Mouse (Mus musculus) neural tube, embryonic 13.5 days (tissue): ENCODE measurements around the gene Cenpo. TPM values are rescaled to one million over a fixed set of nuclear protein-coding genes. Genes with fewer than 3 reads are reported as not detected.
A peak's percentile ranks its signal among the peaks of the same experiment; 100 is the strongest.
"Not testable (repeated sequence)": the region's sequence is repeated elsewhere in the genome, so short reads cannot be mapped to it uniquely, and the experiment has no call there.

Experiments
- ATAC-seq: fragments of 200-750 bp; cut with Nextera tagmentation; 2 replicates; pipeline ENCODE4 v1.8.0; 2017; ENCODE audit warnings: low read depth, mild to moderate bottlenecking, moderate TSS enrichment, moderate library complexity
- H3K27ac ChIP-seq: fragments of 300-500 bp; sonication (generic); replicated peaks from 2 replicates; pipeline ENCODE4 v1.5.1; 2015; ENCODE audit warnings: moderate library complexity, mild to moderate bottlenecking, inconsistent platforms
- H3K27me3 ChIP-seq: fragments of 300-500 bp; sonication (generic); 2 replicates; pipeline ENCODE4 v1.6.1; 2015; ENCODE audit warnings: mild to moderate bottlenecking, inconsistent platforms
- H3K36me3 ChIP-seq: fragments of 300-500 bp; sonication (generic); 2 replicates; pipeline ENCODE4 v1.6.1; 2015; ENCODE audit warnings: mild to moderate bottlenecking, inconsistent platforms
- H3K4me1 ChIP-seq: fragments of 300-500 bp; sonication (generic); replicated peaks from 2 replicates; pipeline ENCODE4 v1.6.1; 2015; ENCODE audit warnings: inconsistent platforms
- H3K4me2 ChIP-seq: fragments of 300-500 bp; sonication (generic); 2 replicates; pipeline ENCODE4 v1.6.1; 2015; ENCODE audit warnings: inconsistent platforms, mild to moderate bottlenecking, moderate library complexity
- H3K4me3 ChIP-seq: fragments of 300-500 bp; sonication (generic); 2 replicates; pipeline ENCODE4 v1.5.1; 2015; ENCODE audit warnings: mild to moderate bottlenecking, inconsistent platforms
- H3K9ac ChIP-seq: fragments of 300-500 bp; sonication (generic); 2 replicates; pipeline ENCODE4 v1.6.1; 2015; ENCODE audit warnings: moderate library complexity, mild to moderate bottlenecking, inconsistent platforms
- H3K9me3 ChIP-seq: fragments of 300-500 bp; sonication (generic); 2 replicates; pipeline ENCODE4 v1.6.1; 2016; ENCODE audit warnings: inconsistent platforms
- WGBS: fragments of 180-500 bp; shearing (Covaris S2); methylation state at CpG from one replicate; pipeline ENCODE4 v1.1.7; 2015; 5-methylcytosine and 5-hydroxymethylcytosine counted together
- polyA plus RNA-seq: library from polyadenylated mRNA; unstranded; fragments of >200 nt; fragmentation: Nextera tagmentation; extraction: Ambion mirVana; gene quantifications from 2 replicates; pipeline ENCODE4 v1.2.1, GENCODE M21; 2015

Gene Cenpo
- 8.1 and 8.5 TPM in 2 replicates for polyA plus RNA-seq

DNA sequence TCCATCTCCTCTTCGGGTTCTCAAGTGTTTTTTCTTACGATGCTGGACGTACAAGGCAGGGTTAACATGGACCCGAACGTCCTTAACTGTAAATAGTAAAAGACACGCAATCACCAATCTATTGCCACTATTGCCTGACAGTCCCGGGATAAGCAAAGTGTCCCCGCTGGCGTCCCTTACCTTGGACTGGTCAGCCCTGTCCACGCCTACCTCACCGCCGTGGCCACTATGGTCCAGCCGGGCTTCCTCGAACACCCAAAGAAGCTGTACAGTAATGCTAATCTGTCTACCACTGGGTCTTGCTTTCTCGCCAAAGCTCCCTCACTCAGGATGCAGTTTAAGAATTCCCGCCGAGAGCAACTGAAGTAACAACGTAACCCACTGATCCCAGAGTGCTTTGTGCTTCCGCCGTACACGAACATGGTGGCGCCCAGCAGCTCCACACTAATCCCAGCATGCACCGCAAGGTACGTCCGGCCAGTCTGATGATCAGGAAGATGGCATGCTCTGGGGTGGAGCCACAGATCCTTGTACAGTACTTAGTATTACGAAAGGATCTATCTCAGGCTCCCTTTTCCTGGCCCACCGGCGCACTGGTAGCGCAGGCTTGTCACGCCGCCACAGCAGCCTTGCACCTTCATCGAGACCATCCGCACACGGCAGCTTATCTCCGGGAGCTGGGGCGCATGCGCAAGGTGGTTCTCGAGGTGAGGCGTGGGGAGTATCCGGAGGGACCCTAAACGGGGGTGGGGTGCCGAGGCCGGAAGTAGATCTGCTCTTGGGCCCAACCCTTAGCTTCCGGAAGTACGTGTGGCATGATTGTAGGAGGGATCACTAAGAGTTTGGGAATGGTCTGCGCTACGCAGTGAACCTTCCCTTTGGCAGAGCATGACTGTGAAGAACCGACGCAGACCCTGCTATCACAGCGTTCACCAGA lies at the start of gene Cenpo, which contains the start of gene Ptrhd1:
Gene Cenpo, minus strand, starts transcription at position 723 of the 937 bp plus-strand sequence.
Gene Ptrhd1, plus strand, starts transcription at position 456 of the 937 bp plus-strand sequence.
- H3K4me3 ChIP-seq: peak within 1 kb of the TSS; percentile 63
- H3K36me3 ChIP-seq: peaks cover 27% of the 10 kb centered on the region
- peak within 1 kb of the TSS; percentile 77 for H3K4me2 ChIP-seq
- WGBS: under 1% methylated on average over 50 of the region's 50 CpGs
- ATAC-seq: peak; percentile 99
- H3K27me3 ChIP-seq: no peaks in the 10 kb centered on the region
- H3K27ac ChIP-seq: peak within 1 kb of the TSS; percentile 96
- H3K4me1 ChIP-seq: peaks cover 19% of the 10 kb centered on the region
- H3K9ac ChIP-seq: peak within 1 kb of the TSS; percentile 76
- no peaks in the 10 kb centered on the region for H3K9me3 ChIP-seq

DNA sequence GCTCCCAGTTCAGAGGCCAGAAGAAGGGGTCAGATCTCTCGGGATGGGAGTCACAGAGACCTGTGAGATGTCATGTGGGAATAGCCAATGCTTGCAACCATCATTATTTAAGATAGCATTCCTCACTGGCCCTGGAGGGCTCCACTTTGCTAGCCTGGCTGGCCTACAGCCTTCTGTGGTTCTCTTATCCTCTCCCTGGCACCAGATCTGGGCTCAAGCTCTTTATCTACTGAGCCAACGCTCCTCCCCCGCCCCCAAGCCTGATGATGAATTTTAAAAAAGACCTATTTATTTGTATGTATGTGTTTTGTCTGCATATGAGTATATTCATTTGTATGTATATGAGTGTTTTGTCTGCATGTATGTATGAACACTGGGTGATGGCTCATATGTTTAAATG lies 45.8 kb upstream of the Cenpo start:
- Histone ChIP-seq H3K4me2 (no peak overlapping the region), H3K27ac (no peak overlapping the region), H3K36me3 (peaks cover 24% of the 10 kb centered on the region), H3K4me1 (no peaks in the 10 kb centered on the region), H3K27me3 (no peaks in the 10 kb centered on the region), H3K9ac (no peak overlapping the region), H3K4me3 (no peak overlapping the region), H3K9me3 (no peaks in the 10 kb centered on the region)
- 90% methylated on average over 3 of the region's 3 CpGs for WGBS
- no peak for ATAC-seq

DNA sequence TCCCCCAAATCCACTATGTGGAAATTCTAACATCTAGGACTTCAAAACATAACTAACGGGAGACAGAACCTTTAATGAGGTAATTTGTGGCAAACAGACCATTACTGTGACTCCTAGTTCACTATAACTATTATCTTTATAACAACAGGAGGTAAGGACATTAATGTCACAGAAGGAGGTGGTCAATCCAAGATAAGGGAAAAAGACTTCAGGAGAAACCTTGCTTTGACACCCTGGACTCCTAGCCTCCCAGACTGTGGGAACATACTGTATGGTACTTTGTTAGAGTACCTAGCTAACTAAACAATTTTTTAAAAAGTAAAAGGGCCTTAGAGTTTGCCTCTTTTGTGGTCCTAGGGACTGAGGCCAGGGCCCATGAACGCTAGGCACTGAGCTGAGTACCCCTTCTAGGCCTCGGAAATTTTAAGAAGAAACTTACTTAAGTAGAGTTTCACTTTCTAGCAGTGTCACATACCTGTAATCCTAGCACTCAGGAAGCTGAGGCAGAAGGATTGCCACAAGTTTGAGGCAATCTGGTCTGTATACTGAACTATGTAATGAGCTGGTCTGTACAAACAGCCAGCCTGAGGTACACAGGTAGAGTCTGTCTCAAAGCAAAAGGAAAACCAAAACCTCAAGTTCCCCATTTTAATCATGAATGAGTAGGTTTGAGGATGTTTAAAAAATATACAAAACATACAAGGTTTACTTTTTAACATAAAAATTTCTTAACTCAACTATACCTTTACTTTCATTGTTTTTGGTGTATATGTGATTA lies 45.1 kb upstream of the Cenpo start:
- Histone ChIP-seq H3K27me3 (no peaks in the 10 kb centered on the region), H3K4me3 (no peak overlapping the region), H3K27ac (no peak overlapping the region), H3K9ac (no peak overlapping the region), H3K4me1 (no peaks in the 10 kb centered on the region), H3K4me2 (no peak overlapping the region), H3K9me3 (no peaks in the 10 kb centered on the region), H3K36me3 (peaks cover 30% of the 10 kb centered on the region)
- no peak for ATAC-seq
- WGBS: 91% methylated on average over 3 of the region's 3 CpGs

DNA sequence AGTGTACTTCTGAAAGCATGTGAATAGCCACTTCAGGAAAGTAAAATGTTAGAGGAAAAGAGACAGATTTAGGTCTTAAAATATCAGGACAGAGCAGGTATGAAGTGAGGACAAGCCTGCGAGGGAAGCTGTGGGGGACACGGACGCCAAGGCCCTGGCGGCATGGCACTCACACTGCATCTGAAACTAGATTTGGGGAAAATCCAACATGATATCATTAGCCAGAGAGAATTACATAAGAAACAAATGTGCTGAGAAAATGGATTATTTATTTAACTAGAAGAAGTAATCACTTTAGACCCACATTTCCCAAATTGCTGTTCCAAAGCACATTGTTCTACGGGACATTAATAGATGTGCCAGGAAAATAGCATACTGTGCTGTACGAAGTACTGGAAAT lies 37.0 kb upstream of the Cenpo start:
- H3K36me3 ChIP-seq: peaks cover 81% of the 10 kb centered on the region
- no peak for ATAC-seq

DNA sequence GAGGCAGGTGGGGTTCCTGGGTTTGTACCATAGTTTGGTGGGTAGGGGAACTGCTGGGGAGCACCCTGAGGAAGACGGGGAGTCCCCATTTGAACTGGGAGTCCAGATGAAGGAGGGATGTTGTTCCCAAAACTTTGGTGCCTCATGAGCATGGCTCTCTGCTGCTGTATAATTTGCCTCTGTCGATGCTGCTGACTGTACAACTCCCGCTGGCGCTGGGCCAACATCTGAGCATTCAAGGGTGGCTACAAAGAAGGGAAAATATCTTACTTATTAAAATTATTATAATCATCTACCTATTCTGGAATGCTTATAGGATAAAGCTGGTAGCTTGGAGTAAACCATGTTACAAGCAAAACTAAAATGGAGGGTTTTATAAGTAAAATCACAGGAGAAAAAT lies 33.7 kb upstream of the Cenpo start:
- Histone ChIP-seq H3K9ac (no peak overlapping the region), H3K4me2 (no peak overlapping the region), H3K4me3 (no peak overlapping the region), H3K27ac (no peak overlapping the region), H3K36me3 (peaks cover 70% of the 10 kb centered on the region), H3K27me3 (no peaks in the 10 kb centered on the region), H3K9me3 (0 out of 2 replicates have a peak, but pooled peaks cover 3% of the 10 kb centered on the region), H3K4me1 (no peaks in the 10 kb centered on the region)
- whole genome bisulfite sequencing: 96% methylated on average over 4 of the region's 4 CpGs
- ATAC-seq: no peak

More for the DNA sequence above, 37.0 kb upstream of the Cenpo start:
- Histone ChIP-seq H3K27ac (no peak overlapping the region), H3K4me2 (no peak overlapping the region), H3K4me3 (no peak overlapping the region), H3K27me3 (no peaks in the 10 kb centered on the region), H3K9me3 (0 out of 2 replicates have a peak, but pooled peaks cover 3% of the 10 kb centered on the region), H3K4me1 (no peaks in the 10 kb centered on the region), H3K9ac (no peak overlapping the region)
- 91% methylated on average over 6 of the region's 6 CpGs for WGBS

DNA sequence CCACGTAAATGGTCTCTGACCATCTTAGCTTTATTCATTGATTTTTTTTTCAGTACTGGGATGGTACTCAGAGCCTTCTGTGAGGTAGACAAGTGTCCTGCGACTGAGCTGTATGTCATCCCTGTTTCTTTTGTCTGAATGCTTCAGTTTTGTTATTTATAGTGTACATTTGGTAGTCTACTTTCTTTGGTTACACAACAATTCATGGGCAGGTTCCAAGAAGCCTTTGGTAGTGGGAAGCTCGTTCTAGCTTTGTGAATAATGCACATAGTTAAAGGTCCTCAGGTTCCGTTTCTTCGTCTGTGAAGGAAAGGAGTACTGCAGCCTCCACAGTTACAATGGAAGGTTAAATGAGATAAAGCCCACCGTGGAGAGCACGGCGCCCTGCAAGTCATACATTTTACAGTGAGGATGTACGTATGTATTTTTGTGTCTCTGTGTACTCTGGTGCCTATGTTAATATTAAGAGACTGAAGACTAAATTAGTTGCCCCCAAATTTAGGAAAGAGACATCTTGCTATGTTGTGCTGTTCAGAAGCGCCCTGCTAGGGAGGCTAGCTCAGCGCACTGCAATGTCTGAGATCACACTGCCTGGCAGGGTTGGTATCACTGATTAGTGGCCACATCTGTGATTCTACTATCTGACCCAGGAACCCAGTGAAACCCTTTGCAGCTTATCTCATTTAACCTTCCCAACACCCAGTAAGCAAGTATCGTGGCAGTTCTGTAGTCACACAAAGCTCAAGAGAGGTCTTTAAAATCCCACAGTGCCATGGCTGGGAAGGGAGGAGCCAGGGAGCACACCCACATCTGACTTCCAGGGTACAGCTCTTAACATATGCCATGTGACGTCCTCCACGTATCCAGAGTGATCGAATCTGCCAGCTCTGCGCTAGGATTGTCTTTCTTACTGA lies 18.9 kb upstream of the Cenpo start:
- Histone ChIP-seq H3K36me3 (peaks cover 73% of the 10 kb centered on the region), H3K27ac (no peak overlapping the region), H3K27me3 (no peaks in the 10 kb centered on the region), H3K9me3 (no peaks in the 10 kb centered on the region), H3K9ac (no peak overlapping the region), H3K4me2 (no peak overlapping the region), H3K4me3 (no peak overlapping the region), H3K4me1 (no peaks in the 10 kb centered on the region)
- 93% methylated on average over 16 of the region's 16 CpGs for WGBS
- no peak for ATAC-seq

DNA sequence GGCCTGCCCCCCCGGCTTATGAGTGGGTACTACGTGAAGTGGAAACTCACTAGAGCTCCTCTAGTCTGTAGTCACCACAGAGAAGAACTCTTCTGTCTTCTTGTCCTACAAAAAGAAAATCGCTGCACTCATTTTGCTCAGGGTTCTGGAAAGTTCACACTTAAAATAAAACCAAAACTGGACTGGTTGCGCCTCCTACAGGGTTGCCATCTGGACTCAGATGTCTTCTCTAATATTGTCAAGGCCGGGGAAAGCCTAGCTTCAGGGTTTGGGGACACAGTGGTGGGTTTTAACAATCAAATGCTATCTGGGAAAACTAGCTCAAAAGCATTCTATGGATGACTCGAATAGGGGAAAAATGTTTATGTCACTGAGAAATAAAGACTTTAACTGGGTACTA lies 15.7 kb upstream of the Cenpo start:
- no peak overlapping the region for H3K27ac ChIP-seq
- ATAC-seq: no peak
- peaks cover 49% of the 10 kb centered on the region for H3K36me3 ChIP-seq
- no peak overlapping the region for H3K4me2 ChIP-seq
- H3K9me3 ChIP-seq: no peaks in the 10 kb centered on the region
- H3K27me3 ChIP-seq: no peaks in the 10 kb centered on the region
- WGBS: 94% methylated on average over 6 of the region's 6 CpGs
- no peak overlapping the region for H3K4me3 ChIP-seq
- no peaks in the 10 kb centered on the region for H3K4me1 ChIP-seq
- no peak overlapping the region for H3K9ac ChIP-seq

DNA sequence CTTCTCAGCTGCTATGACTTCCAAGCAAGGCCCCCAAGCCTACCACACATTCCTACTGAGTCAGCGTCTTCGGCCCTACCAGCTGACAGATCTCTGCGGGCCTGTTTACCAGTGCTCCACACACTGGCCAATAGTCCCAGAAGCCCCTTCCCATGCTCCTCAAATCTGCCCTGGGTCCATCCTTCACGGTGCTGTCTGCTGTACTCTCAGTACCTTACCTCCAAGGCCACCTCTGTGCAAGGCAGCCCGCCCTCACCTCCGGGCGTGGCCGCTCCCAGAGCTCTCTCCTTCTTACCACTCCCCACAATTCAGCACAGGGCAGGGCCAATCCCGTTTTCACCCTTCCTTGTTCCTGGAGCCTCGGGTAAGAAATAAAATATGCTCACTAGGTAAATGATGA lies 11.6 kb upstream of the Cenpo start:
- ATAC-seq: no peak
- Histone ChIP-seq H3K4me3 (no peak overlapping the region), H3K9ac (no peak overlapping the region), H3K4me1 (no peaks in the 10 kb centered on the region), H3K27ac (no peak overlapping the region), H3K27me3 (no peaks in the 10 kb centered on the region), H3K36me3 (peaks cover 19% of the 10 kb centered on the region), H3K4me2 (no peak overlapping the region), H3K9me3 (no peaks in the 10 kb centered on the region)
- WGBS: 88% methylated on average over 10 of the region's 10 CpGs

DNA sequence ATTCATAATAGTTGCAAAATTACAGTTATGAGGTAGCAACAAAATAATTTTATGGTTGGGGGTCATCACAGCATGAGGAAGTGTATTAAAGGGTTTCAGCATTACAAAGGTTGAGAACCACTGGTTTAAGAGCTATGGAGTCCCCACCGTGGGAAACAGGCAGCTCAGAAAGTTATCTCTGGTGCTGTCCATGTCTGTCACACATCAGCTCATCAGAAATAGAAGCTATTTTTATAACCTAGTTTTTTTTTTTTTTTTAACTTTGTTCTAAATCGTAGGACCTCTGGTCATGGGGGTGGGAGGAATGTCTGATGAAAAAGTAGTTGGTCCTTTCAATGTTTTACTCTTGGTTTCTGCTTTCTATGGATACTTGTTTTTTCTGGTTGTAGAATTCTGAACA lies 9.7 kb upstream of the Cenpo start:
- Histone ChIP-seq H3K4me3 (no peak overlapping the region), H3K4me2 (no peak overlapping the region), H3K36me3 (peaks cover 10% of the 10 kb centered on the region), H3K27me3 (no peaks in the 10 kb centered on the region), H3K9me3 (no peaks in the 10 kb centered on the region), H3K27ac (no peak overlapping the region), H3K9ac (no peak overlapping the region), H3K4me1 (no peaks in the 10 kb centered on the region)
- 77% methylated on average over 2 of the region's 2 CpGs for WGBS
- no peak for ATAC-seq

DNA sequence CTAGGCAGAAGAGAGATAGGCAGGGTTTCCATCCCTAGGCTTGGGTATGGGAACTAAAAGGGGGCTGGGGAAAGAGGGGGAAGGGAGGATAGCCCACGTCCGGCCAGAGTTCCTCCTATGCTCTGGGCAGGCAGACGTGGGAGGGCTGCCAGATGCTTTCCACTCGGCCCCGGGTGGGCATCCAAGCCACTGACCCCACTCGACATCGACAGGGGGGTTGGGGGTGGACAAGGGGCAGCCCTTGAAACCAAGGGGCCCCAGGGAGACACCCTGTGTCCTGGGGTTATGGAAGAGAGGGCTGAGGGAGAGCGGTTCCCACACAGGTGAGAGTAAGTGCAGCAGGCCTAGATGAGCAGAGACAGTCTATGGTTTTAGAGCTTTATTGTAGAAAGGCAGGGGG lies 6.2 kb upstream of the Cenpo start:
- H3K4me1 ChIP-seq, H3K27me3 ChIP-seq, H3K4me2 ChIP-seq, H3K9ac ChIP-seq, H3K9me3 ChIP-seq, H3K27ac ChIP-seq, H3K4me3 ChIP-seq, ATAC-seq: not testable (repeated sequence)
- WGBS: 86% methylated on average over 8 of the region's 8 CpGs
- peaks cover 13% of the 10 kb centered on the region for H3K36me3 ChIP-seq

DNA sequence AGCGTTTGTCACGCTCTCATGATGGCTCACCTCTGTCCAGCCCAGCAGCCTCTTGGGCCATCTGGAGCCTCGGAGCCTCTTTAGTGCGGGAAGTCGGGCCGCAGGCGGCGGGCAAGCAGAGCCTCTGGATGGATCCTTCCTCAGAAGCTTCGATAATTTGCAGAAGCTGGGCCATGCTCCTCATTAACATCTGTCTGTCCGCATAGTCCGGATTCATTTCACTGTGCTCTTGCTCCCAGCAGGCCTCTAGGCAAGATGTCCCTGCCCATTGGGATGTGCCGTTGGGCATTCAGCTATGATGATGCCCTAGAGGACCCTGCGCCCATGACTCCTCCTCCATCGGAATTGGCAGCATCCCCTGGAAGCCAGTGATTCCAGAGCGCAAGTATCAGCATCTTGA lies 3.4 kb upstream of the Cenpo start:
- no peak for ATAC-seq
- Histone ChIP-seq H3K4me2 (no peak overlapping the region), H3K4me1 (peaks cover 15% of the 10 kb centered on the region), H3K4me3 (no peak overlapping the region), H3K27ac (no peak overlapping the region), H3K9me3 (no peaks in the 10 kb centered on the region), H3K9ac (no peak overlapping the region), H3K27me3 (no peaks in the 10 kb centered on the region), H3K36me3 (peaks cover 13% of the 10 kb centered on the region)
- WGBS: 94% methylated on average over 15 of the region's 15 CpGs
